Mouse (Mus musculus): ENCODE data around the gene Acp1.

The Acp1 gene

DNA sequence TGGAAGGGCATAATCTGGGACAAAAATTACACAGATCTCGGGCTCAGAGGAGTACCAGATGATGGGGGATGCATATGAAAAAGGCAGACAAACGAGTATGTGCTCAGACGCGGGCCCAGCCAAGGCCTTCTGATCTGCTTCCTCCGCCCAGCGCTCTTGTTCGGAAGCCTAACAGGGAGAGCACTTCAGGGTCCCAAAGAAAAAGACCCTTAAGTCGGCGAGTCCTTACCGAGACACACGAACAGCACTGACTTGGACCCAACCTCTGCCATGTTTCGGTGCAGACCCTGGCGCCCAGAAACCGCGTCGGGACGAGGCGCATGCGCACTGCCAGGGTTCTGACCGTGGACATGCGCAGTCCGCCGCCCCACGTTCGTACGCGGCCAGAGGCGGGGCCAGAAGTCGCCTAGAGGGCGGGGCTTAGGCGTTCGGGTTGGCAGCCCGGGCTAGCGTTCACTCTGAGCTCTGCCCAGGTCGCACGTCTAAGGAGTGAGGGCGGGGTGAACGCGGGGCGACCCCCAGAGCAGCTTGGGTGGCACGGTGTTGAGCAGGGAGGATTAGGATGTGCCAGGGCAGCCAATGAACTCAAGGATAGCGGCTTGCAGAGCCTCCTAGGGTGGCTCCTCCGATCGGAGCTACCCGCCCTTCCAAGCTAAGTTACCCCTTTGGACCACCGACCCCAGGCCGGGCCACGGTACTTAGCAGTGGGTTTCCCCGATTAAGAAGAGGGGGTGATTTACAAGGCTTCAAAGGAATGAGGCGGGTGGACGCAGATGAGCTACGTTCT is at the start of gene Acp1, which contains the start of gene Sh3yl1:
Acp1 (minus strand) TSS at position 329 of the 787 bp plus-strand sequence.
Sh3yl1 (plus strand) TSS at position 408 of the 787 bp plus-strand sequence.
- DNase-seq (ENCODE audit: low spot score), result peak; percentile 97

DNA sequence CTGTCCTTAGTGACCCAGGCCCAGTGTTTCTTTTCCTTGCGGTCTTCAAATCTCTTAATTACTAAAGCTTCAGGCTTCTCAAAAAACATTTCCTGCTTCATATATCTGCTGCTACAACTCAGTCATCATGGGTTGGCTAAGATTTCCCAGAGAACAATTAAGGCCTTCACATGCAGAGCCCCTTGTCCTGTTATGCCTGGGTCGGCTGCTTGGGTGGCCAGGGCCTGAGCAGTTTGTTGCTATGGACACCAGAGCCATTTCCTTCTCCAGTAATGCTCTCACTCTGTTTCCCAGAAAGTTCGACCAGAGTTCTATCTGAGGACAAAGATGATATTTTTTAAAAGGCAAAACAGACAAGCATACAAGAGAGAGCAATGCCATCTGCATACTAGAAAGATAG is 32.8 kb upstream of the Acp1 start:
- DNase-seq (ENCODE audit: low spot score), result no peak

DNA sequence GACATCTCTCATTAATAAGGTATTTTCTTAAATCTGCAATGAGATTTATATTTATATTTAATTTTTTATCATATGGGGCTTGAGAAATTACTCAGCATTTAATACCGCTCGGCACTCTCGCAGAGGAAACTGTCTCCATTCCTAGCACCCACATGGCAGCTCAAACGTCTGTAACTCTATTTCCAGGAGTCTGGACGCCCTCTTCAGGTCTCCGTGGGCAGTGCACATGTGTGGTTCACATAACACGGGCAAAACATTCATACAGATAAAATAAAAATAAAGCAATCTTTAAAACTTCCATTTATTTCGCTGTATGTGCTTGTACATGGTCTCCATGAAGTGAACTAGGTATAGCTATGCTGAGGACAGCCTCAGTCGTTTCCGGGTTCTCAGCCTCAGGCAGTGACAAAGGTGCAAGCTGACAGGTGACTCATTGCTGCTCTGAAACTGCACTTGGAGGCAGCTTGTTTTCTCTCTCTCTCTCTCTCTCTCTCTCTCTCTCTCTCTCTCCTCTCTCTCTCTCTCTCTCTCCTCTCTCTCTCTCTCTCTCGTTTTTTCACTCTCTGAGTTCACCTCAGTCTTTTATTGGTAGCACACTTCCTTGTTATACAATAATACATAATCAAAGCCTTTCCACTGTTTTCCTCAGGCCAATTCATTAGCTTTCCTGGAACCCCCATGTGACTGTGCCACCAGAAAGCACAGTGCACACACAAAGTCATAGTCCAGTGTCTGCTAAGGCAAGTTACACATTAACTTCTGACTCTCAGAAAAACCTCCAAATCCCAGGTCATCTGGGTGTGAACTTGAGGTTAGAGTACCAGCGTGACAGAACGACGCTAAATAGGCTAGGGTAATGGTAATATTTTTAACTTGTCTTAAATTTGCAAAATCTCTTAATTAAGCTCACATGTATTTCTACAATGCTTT is 31.9 kb upstream of the Acp1 start:
- DNase-seq (ENCODE audit: low spot score), result no peak

DNA sequence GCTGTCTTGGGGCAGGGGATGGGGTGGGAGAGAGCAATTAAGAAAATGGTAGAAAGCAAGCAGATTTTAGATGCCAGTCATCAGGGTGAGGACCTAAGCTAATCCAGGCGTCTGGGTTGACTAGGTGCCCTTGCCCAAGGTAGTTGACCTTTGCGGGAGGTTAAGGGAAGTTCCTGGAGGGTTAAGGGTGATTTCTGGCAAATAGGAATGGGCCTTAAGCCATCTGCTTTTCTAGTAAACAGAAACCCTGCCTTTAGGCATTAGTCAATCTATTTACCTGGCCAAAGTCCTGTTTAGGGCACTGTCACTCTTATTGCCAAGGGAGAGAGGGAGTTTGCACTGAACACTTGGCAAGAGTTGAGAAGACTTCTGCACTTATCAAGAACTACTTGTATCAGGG is 25.5 kb upstream of the Acp1 start:
- no peak for DNase-seq (ENCODE audit: low spot score)

DNA sequence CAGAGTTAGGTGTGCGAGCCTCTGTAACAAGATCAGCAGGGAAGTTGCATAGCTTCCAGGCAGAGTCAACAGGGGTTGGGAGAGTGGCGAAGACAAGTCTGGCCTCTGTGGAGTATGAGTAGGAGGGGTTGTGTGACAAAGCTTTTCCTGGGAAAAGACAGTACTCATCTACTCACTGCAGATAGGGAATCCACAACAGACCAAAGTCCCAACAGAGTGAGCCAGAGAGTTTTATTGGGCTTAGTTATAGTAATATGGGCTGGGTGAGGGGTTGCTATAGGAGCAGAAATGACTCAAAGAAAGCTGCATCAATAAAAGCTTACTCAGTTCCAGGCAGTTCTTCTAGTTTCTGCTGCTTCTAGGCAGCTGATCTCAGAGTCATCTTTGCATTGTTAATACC is 21.9 kb upstream of the Acp1 start:
- DNase-seq (ENCODE audit: low spot score), result no peak

DNA sequence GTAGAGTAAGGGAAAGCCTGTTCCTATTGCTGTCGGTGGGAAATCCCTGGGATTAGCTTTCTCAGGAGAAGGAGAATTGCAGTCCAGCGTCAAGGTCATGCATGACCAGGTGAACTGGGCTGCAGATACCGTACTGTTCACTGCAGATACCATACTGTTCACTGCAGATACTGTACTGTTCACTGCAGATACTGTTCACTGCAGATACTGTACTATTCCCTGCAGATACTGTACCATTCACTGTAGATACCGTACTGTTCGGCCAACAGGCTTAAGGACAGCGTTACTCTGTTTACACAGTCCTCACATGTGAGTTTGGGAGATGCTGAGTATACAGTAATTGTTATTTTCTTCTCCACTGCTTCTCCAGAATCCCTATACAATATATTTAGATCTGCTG is 16.8 kb upstream of the Acp1 start:
- DNase-seq (ENCODE audit: low spot score), result no peak

DNA sequence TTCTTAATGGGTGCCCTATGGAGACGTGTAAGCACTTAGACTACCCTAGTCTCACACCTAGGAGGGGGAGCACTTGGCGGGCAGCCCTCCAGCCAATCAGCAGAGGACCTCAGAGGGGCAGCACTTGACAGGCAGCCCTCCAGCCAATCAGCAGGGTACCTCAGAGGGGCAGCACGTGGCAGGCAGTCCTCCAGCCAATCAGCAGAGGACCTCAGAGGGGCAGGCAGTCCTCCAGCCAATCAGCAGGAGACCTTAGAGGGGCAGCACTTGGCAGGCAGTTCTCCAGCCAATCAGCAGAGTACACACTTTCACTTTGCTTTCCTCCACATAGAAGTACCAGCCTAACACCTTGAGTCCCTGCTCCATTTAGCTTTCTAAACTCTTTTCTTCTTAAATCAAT is 11.0 kb upstream of the Acp1 start:
- no peak for DNase-seq (ENCODE audit: low spot score)

DNA sequence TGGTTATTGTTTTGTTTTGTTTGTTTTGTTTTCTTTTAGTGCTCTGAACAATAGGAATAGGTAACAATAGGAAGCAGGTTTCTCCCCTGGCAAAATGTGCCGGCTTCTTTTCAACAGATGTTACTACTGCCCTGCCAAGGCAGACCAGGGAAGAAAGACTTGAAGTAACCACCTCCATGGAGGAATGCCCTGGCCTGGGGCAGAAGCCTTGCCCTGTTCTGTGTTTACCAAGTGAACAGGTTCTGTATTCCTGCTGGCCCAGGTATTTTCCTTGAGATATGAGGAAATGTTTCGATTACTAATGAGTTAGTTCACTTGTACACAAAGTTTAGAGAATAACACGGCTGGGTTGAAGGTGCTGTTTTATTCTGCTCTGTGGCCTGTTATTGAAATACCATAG is 1.5 kb upstream of the Acp1 start:
- no peak for DNase-seq (ENCODE audit: low spot score)

DNA sequence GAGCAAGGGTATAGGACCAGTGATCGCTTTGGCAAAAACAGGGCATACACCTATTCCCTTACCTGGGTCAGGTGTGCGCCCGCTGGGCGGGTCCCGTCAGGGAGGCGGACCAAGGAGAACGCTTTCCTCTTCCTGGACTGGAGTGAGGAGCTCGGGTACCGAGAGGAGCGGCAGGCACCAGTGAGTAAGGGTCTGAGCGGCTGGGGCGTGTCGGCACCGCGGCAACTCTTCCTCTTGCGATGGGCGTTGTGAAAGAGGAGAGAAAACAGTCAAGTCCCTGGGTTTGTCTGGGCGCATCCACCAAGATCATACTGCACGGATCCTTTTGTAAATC is 626 bp upstream of the Acp1 start:
- peak; percentile 56 for DNase-seq (ENCODE audit: low spot score)

DNA sequence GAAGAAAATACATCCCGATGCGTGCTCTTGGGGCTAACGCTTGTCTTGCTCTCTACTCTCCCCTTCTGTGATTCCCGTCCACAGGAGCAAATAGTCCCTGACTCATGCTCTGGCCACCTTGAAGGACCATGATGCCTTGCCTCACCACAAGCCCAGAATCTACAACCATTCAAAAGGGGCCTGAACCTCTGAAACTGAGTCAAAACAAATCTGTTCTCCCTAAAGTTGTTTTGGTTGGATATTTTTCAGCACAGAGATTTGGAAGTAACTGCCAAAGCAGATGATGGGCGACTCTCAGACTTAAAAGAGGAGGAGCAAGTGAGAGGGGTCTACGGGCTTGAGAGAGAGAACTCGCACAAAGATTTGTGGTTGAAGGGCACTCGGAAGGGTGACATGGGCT is 529 bp downstream of the Acp1 start:
- no peak for DNase-seq (ENCODE audit: low spot score)

DNA sequence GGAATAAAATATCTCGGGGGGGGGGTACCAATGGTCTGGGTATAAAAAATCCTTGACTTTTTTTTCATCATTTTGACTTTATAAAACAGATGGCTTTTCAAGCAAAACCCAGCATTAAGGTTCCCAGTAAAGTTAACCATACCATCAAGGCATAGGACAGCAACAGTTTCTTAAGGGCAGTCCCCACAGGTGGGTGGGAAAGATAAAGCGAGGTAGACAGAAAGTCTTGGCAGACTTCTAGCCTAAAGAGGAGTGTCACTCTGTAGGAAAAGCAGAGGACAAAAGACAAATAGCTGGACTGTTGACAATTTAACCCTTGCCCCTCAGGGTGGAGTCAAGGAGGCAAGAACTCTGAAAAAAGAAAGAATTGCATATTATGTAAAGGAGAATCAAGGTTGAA is 1.5 kb downstream of the Acp1 start:
- DNase-seq (ENCODE audit: low spot score), result no peak

DNA sequence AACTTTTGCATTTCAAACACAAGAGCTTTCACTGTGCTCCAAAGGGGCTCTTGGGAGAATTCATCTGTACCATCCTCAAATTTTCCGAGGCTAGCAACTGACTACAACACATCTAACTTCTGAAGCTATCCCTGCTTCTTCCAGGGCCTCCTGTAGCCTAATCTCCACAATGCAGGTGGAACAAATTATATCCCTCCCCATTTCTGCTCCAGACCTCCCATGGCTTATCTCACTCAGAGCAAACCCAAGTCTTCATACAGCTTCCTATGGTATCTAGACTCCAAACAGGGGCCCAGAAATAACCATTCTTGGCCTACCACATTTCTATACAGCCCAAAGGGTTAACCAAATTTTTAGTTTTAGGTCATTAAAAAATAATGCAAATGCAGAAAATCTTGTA is 2.7 kb downstream of the Acp1 start:
- DNase-seq (ENCODE audit: low spot score), result no peak

DNA sequence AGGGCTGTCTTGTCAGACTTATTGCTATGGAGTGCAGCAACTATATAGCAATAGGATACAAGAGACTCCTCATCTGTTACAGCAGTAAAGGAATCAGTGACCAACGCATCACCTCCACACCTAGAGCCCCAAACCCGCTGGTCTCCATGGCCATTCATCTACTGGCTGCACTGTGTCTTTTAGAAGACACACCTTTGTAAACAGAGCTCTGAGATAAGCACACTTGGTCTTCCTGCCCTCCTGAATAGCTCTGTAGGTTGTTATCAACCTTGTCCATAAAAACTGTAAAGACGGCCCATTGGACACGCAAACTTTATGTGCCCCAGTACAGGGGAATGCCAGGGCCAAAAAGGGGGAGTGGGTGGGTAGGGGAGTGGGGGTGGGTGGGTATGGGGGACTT is 14.3 kb downstream of the Acp1 start:
- DNase-seq (ENCODE audit: low spot score), result no peak

DNA sequence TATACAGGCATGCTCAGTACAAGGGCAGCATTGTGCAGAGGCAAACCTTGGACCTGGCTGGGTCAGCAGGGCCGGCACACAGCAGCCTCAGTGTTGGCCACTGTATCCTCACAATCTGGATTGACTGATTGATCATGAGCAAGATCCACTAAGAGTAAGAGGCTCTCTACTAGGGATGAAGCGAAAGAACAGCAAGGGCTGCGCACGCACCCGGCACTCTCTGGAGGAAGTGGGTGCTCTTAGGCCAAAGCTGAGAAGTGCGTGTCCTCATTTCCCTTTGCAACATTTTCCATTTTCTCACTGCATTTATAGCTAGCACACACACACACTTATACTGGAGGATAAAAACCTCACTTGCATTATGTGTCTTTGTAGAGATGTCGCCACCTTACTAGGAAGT is 20.0 kb downstream of the Acp1 start:
- DNase-seq (ENCODE audit: low spot score), result no peak

DNA sequence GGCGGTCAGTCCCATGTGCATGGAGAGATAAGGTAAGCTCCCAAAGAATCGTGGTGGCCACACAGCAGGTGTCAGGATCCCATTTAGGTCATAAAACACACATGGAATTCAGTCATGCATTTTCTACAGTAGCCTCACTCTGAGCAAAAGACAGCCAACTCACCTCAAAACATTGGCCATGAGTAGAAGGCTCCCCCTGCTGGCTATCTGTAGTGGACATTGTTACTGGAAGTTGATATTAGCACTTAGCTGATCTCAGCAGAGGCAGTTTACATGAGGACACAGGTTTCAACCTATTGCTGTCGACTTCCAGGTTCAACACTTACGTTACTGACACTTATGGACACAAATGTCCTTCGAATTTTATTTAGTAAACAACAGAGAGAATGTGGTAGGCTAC is 21.3 kb downstream of the Acp1 start:
- DNase-seq (ENCODE audit: low spot score), result peak; percentile 51

DNA sequence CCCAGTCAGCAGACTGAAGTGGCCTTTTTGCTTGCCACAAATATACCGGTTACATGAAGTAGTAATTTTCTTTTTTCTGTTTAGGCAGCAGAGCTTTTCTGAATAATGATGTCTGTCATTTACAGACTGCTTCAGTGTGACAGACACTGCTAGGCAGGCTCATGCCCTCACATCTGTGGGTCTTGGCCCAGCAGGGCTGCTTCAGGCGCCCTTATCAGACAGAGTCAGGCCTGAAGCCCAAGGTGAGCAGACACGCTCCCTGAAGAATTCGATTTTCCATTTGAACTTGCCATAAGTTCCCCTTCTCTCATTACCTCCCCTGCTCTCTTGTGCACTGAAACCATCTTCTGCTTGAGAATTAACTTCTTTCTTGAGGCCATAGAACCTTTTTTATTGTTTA is 23.4 kb downstream of the Acp1 start:
- DNase-seq (ENCODE audit: low spot score), result no peak

DNA sequence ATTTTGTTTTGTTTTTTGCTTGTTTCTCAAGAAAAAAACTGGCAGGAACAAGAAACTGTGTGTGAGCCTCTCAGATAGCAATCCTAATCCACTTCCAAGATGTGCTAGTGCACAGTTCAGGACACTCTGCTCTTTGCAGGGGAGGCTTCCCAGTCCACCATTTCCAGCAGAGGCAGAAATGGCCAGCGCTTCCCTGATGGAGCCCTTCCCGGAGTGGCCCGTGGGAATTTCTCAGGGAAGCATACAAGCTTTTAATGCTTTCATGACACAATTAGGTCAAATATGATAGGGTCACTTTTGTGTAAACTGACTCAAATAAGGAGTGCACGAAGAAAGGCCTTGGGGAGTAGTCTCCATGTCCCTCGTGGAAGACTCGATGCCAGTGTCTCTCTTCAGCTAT is 25.5 kb downstream of the Acp1 start:
- no peak for DNase-seq (ENCODE audit: low spot score)

DNA sequence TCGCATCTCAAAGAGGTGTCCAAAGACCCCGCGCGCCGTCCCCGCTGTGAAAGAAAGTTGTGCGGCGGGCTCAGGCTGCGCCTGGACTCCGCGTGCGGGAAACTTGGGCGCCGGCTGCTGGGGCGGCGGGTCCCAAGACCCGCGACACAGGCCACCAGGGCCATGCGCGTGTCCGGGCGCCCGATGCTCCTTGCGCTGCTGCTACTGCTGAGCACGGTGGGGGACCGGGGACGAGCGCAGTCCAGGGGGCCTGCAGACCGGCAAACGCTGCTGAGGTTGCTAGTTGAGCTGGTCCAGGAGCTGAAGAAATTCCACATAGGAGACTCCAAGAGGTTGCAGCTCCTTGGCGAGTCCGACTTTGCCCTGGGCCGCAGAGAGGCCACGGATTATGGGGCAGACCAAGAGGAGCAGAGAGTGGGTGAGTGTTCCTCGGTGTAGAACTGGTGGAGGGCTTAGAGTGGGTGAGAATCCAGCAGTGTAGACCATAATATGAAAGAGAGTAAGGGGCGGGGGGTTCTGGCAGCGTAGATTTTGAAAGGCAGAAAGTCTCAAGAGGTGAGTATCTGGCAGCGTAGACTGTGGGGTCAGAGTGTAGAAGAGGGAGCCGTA is 26.7 kb downstream of the Acp1 start:
- no peak for DNase-seq (ENCODE audit: low spot score)

DNA sequence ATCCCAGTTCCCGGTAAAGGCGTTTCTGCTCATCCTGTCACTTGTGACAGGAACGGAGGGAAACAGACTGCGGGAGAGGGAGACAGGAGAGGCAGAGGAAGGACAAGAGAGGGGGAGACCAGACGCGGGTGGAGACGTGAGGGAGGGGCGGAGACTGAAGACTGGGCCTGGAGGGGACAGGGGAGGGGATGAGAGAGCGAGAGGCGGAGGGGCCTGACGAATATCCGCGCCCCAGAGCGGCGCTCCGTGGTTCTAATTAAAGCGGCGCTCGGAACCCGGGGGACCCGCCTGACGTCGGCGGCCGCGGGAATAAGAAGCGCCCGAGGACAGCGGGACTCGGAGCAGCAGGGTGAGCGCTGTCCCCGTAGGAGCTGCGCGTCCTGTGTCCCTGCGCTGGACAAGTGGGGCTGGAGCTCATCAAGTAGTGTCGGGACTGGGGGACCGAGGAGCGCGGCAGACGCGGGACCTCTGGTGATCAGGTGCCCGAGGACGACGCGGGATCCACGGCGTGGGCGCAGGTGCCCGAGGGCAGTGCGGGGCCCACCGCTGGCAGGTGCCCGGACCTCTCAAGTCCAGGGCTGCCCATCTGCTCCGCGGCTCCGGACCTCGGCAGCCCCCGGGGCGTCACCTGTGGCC is 27.3 kb downstream of the Acp1 start, which contains the start of gene Alkal2:
Alkal2 (plus strand) TSS at position 337 of the 636 bp plus-strand sequence.
- no peak for DNase-seq (ENCODE audit: low spot score)

DNA sequence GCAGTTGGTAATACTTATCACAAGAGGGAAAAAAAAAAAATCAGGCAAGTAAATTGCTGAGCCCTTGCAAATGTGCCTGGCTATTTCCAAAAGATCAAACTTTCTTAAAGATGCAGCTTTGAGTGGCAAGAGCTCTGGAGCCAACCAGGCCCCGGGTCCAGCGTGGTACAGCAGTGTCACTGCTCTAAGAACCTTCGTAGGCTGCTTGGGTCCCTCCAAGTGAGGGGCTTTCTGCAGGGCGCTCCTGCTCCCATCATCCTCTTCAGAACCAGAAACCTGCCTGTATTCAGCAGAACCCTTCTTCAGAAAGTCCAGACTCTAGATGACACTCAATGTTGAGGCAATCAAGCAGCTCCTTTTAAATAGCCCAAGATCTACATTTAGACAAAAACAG is 27.8 kb downstream of the Acp1 start:
- DNase-seq (ENCODE audit: low spot score), result no peak

DNA sequence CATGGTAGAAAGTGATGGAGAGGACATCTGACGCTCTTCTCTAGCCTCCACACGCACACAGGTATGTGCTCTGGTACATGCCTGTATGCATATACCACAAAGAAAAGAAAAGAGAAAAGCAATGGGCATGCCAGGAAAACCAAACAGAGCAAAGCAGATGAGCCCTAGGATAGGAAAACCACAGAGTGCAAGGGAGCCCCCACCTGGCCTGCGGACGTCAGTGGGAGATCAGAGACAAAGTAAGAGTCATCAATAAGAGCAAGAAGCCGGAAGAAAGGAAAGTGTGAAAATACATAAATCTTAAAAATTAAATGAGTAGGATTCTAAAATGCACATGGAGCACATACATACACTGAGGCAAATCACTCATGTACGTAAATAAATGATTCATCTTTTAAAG is 31.9 kb downstream of the Acp1 start:
- DNase-seq (ENCODE audit: low spot score), result no peak

DNA sequence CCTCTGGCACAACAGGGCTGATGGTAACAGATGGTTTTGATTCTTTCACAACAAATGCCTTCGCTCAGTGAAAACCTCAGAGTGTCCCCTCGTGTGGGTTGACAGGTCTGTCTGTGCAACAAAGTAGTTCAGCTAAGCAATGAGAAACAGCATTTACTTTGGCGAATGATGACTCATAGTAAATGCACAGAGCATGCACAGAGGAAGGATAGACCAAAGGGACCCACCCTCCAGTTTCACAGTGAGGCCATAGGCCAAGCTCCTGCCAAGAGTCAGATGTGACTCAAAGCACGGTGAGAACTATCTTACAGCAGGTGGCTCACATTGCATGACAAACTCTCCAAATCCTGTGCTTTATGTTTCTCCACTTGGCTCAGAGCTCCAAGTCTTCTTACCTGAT is 45.6 kb downstream of the Acp1 start:
- DNase-seq (ENCODE audit: low spot score), result no peak

All from urinary bladder, postnatal 25 days (tissue).